Mouse (Mus musculus) stomach, adult 2 months (tissue): ENCODE measurements around the gene Tmem185b. TPM values are rescaled to one million over a fixed set of nuclear protein-coding genes. Genes with fewer than 3 reads are reported as not detected.

Source experiments
- polyA plus RNA-seq: library from polyadenylated mRNA; depleted of rRNA; stranded (reverse); fragments of >200 nt; gene quantifications from 2 replicates; pipeline ENCODE4 v1.2.3, GENCODE M21; 2012; rRNA removed

Tmem185b gene
- 10.6 and 13.2 TPM in 2 replicates for polyA plus RNA-seq

DNA sequence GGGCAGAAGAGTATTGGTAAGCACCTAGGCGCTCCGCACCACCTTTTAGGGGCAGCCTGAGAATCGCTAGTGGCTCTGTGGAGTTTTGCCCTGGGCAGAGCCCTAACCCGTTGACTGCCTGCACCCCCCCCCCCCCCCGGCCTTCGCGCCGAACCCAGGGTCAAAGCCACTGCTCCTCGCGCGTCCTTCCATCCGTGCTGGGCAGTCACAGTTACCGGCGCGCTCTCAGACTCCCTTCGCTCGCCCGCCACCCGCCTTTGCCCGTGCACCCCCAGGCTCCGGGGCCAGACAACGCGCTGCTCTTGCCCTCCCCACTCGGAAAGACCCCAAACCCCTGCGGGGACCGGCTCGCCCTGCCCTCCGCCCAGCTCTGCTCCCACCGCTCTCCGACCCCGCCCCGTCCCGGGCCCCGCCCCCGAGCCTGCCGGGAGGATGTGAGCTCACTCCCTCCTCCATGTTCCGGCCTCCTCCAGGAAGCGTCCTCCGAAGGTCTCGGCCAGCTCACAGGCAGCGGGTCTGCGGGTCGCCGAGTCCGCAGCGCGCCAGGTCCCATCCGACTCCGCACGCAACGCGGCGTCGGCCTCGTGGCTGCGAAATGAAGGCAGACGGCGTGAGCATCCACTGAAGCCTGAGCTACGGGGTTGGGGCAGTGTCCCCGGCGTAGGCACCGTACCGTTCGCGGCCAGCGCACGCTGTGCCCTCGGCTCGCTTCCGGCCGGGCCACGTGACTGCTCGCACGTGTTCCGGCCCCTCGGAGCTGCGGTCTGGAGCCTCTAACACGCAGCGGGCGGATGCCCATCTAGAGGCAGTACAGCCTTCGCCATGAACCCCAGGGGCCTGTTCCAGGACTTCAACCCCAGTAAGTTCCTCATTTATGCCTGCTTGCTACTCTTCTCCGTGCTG is at the start of gene Tmem185b:
Gene Tmem185b (plus strand): TSS at position 472 of the 903 bp plus-strand sequence.

DNA sequence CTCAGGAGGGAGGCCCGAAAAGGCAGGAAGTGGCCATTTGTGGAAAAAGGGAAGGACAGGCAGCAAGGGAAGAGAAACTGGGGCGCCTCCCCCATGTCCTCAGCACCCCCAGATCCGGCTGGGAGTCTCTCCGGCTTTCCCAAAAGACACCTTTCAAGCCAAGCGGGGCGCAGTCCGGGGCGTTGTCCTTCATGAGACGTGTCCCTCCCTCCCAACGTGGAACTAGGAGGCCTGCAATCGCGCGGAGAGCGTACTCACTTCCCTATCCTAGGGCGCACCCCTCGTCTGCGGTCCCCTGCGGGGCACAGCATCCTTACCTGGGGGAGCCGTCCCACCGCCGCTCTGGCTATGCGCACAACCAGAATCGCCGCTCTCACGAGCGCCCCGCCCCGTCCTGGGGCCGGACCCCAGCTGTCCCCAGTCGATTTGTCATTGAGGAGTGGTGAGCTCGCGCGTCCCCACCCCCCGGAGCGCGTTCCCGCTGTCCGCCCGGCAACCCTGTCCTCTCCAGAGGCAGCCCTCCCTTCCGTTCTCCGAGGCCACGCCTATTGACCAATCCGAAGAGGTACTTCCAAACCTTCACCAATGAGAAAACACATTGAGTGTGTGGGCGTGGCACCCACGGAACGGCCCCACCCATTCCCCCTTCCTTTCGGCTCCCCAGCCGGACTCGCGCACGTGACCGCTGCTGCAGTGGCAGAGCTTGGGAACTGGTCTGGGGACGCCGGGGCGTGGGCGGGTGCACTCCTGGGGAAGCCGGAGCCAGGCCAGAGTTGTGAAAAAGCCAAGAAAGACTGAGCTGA is 21.5 kb upstream of the Tmem185b start, which contains the start of gene Ralb:
Gene Ralb (minus strand): TSS at position 535 of the 803 bp plus-strand sequence.

Other genes starting within 250 kb of the Tmem185b start
- 1.8 and 2.2 TPM in 2 replicates for gene Inhbb, start 103.9 kb upstream of the Tmem185b start, polyA plus RNA-seq
- 22.8 and 30.9 TPM in 2 replicates for gene Ralb, start 21.4 kb upstream of the Tmem185b start, polyA plus RNA-seq
- gene Epb41l5, start 122.8 kb downstream of the Tmem185b start, polyA plus RNA-seq: 1.9 TPM in 2 replicates